Mouse (Mus musculus) heart, postnatal 0 days (tissue): Measurements from ENCODE around the gene Pkn2.

Experiments used
- CTCF ChIP-seq: IDR thresholded peaks from 2 replicates; pipeline ENCODE4 v1.5.1; 2016; ENCODE audit warnings: antibody characterized with exemption, control low read depth, low read depth
- EP300 ChIP-seq: IDR thresholded peaks from 2 replicates; pipeline ENCODE4 v1.6.1; 2016; ENCODE audit warnings: antibody characterized with exemption, low read depth

GRCm38 (mm10) chr3:142851631-142852030 is 30.2 kb downstream of the Pkn2 start:
- TF ChIP-seq CTCF, result no peak
- TF ChIP-seq EP300, result no peak
